Mouse (Mus musculus) forebrain, embryonic 16.5 days (tissue): ENCODE measurements around the gene Letm1. TPM values are rescaled to one million over a fixed set of nuclear protein-coding genes. Genes with fewer than 3 reads are reported as not detected.

ENCODE experiments used
- ATAC-seq: fragments of 200-750 bp; cut with Nextera tagmentation; 2 replicates; pipeline ENCODE4 v1.8.0; 2017; ENCODE audit warnings: mild to moderate bottlenecking, moderate library complexity
- H3K27ac ChIP-seq: fragments of 300-500 bp; sonication (generic); 2 replicates; pipeline ENCODE4 v1.5.1; 2014; ENCODE audit warnings: low read length, control low read depth
- H3K27me3 ChIP-seq: fragments of 300-500 bp; sonication (generic); replicated peaks from 2 replicates; pipeline ENCODE4 v1.6.1; 2014; ENCODE audit warnings: low read length; ENCODE audit not compliant: control insufficient read depth, insufficient read depth
- H3K36me3 ChIP-seq: fragments of 300-500 bp; sonication (generic); 2 replicates; pipeline ENCODE4 v1.6.1; 2014; ENCODE audit not compliant: control insufficient read depth, insufficient read depth
- H3K4me1 ChIP-seq: fragments of 300-500 bp; sonication (generic); replicated peaks from 2 replicates; pipeline ENCODE4 v1.6.1; 2014; ENCODE audit warnings: low read length; ENCODE audit not compliant: control insufficient read depth, insufficient read depth
- H3K4me2 ChIP-seq: fragments of 300-500 bp; sonication (generic); 2 replicates; pipeline ENCODE4 v1.6.1; 2014; ENCODE audit warnings: mild to moderate bottlenecking, low read length, control low read depth
- H3K4me3 ChIP-seq: fragments of 300-500 bp; sonication (generic); replicated peaks from 2 replicates; pipeline ENCODE4 v1.5.1; 2014; ENCODE audit warnings: mild to moderate bottlenecking, low read length, control low read depth
- H3K9ac ChIP-seq: fragments of 300-500 bp; sonication (generic); replicated peaks from 2 replicates; pipeline ENCODE4 v1.6.1; 2014; ENCODE audit warnings: low read depth, low read length, control low read depth
- H3K9me3 ChIP-seq: fragments of 300-500 bp; sonication (generic); 2 replicates; pipeline ENCODE4 v1.6.1; 2016; ENCODE audit warnings: low read length; ENCODE audit not compliant: control insufficient read depth
- WGBS: fragments of 180-500 bp; shearing (Covaris S2); extraction: QIAGEN DNeasy Blood & Tissue Kit; methylation state at CpG from one replicate; pipeline ENCODE4 v1.1.7; 2014; 5-methylcytosine and 5-hydroxymethylcytosine counted together
- polyA plus RNA-seq: library from polyadenylated mRNA; unstranded; fragments of >200 nt; fragmentation: Nextera tagmentation; extraction: Ambion mirVana; gene quantifications from 2 replicates; pipeline ENCODE4 v1.2.1, GENCODE M21; 2015

Letm1 gene
- polyA plus RNA-seq, 1 experiment from 2014 or later = 68.1 TPM

DNA sequence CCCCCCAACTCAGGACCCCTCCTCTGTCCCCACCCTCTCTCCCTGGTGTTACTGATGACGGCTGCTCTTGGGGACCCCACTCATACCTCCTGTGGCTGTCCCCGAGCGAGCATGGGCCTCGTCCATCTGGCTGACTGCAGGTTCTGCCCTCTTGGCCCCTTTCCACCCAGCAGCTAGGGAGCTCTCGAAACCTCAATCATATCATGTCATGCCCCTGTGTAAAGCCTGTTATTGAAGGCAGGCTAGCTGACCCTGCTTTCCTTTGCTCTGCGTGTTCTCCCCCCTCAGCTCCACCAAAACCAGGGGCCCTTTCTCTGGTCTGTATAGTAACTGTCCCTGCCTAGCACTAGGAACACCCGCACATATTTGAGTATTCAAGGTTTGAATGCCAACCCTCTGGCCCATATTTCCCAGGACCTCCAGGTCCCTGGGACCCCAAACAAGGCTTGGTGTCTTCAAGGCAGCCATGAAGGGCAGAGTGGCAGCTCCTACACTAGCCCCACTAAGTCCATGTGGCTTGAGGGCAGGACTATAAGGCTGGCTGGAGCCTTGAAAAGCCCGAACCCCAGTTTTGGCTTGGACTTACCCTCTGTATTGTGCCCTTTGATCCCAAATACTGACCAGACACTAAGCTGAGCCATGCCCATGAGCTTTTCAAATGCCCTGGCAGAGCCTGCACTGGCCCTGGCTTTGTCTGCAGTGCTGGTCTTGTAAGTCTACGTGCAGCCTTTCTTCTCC lies 76.8 kb downstream of the Letm1 start:
- H3K9ac ChIP-seq = no peak overlapping the region
- ATAC-seq = peak; percentile 34

DNA sequence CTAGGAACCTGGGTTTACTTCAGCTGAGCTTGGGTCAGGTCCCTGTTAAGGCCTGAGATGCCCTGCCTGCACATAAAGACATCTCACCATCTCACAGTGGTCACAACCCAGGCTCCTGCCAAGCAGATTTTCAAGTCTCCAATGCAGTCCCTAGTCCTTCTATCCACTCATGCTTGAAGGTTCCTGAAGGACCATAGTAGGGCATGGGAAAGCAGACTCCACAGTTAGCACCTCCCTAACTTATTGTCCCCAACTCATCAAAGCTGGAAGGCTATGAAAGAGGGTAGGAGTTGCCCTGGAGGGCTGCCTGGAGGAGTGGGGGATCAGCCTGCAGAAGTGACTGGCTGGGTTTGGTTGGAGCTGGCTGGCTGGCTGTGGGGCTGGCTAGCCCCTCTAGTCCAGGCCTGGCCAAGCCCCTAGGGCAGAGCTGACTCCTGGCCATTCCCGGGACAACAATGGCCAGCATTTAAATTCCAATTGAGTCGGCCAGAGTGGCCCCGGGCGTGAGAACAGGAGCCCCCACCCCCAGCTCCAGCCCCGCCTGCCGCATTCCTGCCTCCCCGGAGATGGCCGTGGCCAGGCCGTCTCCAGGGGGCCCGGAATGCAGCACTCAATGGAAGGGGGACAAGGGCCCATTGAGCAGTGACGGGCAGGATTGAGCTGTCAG lies 77.5 kb downstream of the Letm1 start:
- WGBS = 7% methylated on average over 11 of the region's 11 CpGs
- Histone ChIP-seq H3K4me3 (no peak overlapping the region), H3K4me2 (no peak overlapping the region), H3K36me3 (no peaks in the 10 kb centered on the region), H3K4me1 (peaks cover 16% of the 10 kb centered on the region), H3K27me3 (no peaks in the 10 kb centered on the region), H3K9me3 (no peaks in the 10 kb centered on the region), H3K9ac (no peak overlapping the region), H3K27ac (peak overlapping the region; percentile 71; the same call in 1 of the 2 replicates)
- peak; percentile 79 for ATAC-seq

More for the DNA sequence above, 76.8 kb downstream of the Letm1 start:
- Histone ChIP-seq H3K4me2 (no peak overlapping the region), H3K4me1 (peaks cover 15% of the 10 kb centered on the region), H3K4me3 (no peak overlapping the region), H3K36me3 (no peaks in the 10 kb centered on the region), H3K9me3 (no peaks in the 10 kb centered on the region), H3K27ac (peak overlapping the region; percentile 57), H3K27me3 (no peaks in the 10 kb centered on the region)
- 10% methylated on average over 9 of the region's 9 CpGs for WGBS

DNA sequence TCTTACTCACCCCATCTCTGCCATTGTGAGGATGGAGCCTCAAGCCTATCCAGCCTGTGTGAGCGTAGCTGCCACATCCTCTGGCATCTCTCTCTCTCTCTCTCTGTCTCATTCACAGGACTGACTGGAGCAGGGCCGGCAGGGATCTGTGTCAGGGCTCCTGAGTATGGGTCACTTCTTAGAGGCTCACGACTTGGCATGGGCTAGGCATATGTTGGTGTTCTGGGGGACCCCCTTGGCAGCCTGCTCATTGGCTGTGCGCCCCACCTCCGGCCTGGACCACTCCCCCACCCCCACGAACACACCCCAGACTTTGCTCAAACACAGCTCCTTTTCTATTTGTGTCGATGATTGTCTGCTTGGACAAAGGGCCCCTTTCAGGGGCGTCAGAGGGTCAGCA lies 78.6 kb downstream of the Letm1 start:
- Histone ChIP-seq H3K27ac (peak overlapping the region; percentile 71), H3K4me1 (peaks cover 22% of the 10 kb centered on the region), H3K36me3 (no peaks in the 10 kb centered on the region), H3K9ac (no peak overlapping the region), H3K9me3 (no peaks in the 10 kb centered on the region), H3K4me2 (no peak overlapping the region), H3K4me3 (no peak overlapping the region), H3K27me3 (no peaks in the 10 kb centered on the region)
- WGBS = 12% methylated on average over 8 of the region's 8 CpGs
- ATAC-seq = peak; percentile 53

DNA sequence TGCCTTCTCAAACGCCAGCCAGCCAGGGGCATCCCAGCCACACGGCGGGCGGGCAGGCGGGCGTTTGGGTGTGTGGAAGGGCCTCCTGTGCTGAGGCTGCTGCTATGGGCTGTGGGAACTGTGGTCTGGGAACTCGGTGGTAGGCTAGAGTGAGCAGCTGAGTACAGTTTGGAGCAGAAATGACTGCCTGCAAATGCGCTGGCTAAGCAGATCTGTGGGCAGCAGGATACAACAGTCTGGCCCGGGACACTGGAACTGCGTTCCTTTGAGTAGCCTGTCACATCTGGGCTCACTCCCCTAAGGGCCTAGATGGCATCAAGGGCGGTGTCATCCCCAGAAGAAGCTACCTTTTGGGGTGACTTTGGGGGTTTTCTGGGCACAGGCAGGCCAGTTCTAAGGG lies 80.8 kb downstream of the Letm1 start:
- Histone ChIP-seq H3K27me3 (no peaks in the 10 kb centered on the region), H3K4me1 (peaks cover 38% of the 10 kb centered on the region), H3K36me3 (no peaks in the 10 kb centered on the region), H3K4me2 (no peak overlapping the region), H3K9me3 (no peaks in the 10 kb centered on the region), H3K4me3 (no peak overlapping the region), H3K9ac (no peak overlapping the region), H3K27ac (no peak overlapping the region)
- WGBS = 80% methylated on average over 11 of the region's 11 CpGs
- ATAC-seq = no peak

DNA sequence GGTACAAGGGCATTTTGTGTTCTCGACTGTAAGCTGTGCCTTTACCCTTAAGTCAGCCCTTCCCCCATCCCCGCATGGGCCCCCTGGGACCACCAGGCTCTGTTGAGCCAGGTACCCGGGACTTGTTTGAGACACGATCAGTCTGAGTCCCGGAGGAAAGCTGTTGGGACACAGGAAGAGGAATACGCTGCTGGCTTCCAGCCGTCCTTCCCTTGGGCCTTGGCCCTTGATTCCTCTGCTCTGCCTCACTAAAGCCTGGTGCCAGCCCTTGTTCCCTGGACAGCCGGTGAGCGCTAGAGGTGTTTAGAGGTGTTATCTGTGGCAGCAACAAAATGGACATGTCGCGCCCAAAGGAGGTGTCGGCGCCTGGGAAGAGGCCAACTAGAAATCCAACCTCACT lies 82.6 kb downstream of the Letm1 start:
- no peak overlapping the region for H3K4me3 ChIP-seq
- H3K36me3 ChIP-seq = no peaks in the 10 kb centered on the region
- H3K27ac ChIP-seq = no peak overlapping the region; the same call in 1 of the 2 replicates
- H3K4me2 ChIP-seq = no peak overlapping the region
- ATAC-seq = no peak
- WGBS = 43% methylated on average over 13 of the region's 13 CpGs
- 0 out of 2 replicates have a peak, but pooled peaks cover 3% of the 10 kb centered on the region for H3K27me3 ChIP-seq
- no peak overlapping the region for H3K9ac ChIP-seq
- H3K9me3 ChIP-seq = no peaks in the 10 kb centered on the region
- H3K4me1 ChIP-seq = peaks cover 48% of the 10 kb centered on the region

DNA sequence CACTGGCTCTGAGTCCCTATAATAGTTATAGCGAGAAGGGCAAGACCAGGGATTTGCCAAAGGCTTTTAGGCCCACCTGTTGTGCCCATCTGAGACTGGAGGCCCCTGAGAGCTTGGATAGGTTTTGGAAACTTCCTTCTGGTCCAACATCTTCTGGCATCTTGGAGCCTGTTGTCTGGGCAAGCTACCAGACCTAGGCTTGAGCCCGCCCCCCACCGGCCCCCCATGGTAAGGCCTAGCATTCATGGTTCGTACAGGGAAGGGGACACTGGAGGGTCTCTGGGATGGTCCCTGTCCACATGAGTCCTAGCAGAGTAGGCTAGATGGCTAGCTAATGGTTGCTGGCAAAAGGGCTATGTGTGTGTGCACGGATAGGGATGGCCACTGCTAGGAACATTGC lies 83.9 kb downstream of the Letm1 start:
- H3K27ac ChIP-seq = peak overlapping the region; percentile 41; the same call in 1 of the 2 replicates
- 0 out of 2 replicates have a peak, but pooled peaks cover 6% of the 10 kb centered on the region for H3K27me3 ChIP-seq
- no peak overlapping the region for H3K9ac ChIP-seq
- peaks cover 47% of the 10 kb centered on the region for H3K4me1 ChIP-seq
- no peak overlapping the region for H3K4me2 ChIP-seq
- H3K4me3 ChIP-seq = no peak overlapping the region
- 45% methylated on average over 5 of the region's 5 CpGs for WGBS
- H3K36me3 ChIP-seq = no peaks in the 10 kb centered on the region
- H3K9me3 ChIP-seq = no peaks in the 10 kb centered on the region
- ATAC-seq = no peak

DNA sequence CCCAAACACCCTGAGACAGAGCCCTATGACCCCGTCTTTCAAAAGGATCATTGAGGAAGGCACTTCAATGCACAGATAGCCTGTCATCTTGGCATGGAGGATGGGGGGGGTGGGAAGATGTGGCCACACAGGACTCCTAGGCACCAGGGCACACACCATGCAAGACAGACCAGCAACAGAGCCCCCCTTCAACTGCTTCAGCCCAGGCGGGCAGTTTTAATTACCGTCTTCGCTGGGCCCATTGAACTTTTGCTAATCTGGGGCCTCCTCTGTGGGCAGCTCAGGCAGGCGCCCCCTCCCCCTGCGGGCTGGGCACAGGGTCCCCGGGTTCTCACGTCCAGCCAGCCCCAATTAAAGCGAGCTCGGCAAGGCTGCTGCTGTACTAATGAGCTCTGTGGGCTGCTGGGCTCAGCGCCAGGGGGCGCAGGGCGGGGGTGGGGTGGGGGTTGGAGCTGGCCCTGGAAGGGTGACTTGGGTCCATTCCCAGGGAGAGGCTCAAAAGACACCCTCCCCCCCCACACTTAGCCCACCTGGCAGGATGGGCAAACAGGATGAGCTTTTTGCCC lies 84.6 kb downstream of the Letm1 start:
- no peak overlapping the region for H3K9ac ChIP-seq
- ATAC-seq = peak; percentile 80
- H3K4me3 ChIP-seq = no peak overlapping the region
- no peak overlapping the region for H3K4me2 ChIP-seq
- H3K36me3 ChIP-seq = no peaks in the 10 kb centered on the region
- H3K27ac ChIP-seq = peak overlapping the region; percentile 41; the same call in 1 of the 2 replicates
- peaks cover 47% of the 10 kb centered on the region for H3K4me1 ChIP-seq
- under 1% methylated on average over 12 of the region's 13 CpGs for WGBS
- H3K9me3 ChIP-seq = no peaks in the 10 kb centered on the region
- 0 out of 2 replicates have a peak, but pooled peaks cover 6% of the 10 kb centered on the region for H3K27me3 ChIP-seq

DNA sequence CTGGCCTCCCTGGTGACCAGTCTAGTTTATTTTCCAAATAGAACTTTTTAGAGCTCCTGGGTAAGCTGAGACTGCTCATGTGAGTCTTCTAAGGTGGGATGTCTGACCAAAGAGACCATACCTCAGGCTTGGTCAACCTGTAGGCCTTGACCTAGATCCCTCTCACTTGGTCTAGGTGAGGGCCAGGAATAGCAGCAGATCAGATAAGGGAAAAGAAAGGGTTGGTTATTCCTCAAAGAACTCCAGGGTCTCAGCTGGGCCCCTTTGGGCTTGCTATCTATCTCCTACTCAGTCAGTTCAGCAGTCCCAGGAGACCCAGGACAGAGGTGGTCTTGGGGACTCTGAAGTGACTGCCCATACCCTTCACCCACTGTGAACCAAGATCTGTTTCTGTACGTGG lies 85.1 kb downstream of the Letm1 start:
- Histone ChIP-seq H3K4me1 (peaks cover 51% of the 10 kb centered on the region), H3K36me3 (no peaks in the 10 kb centered on the region), H3K4me3 (no peak overlapping the region), H3K27ac (0 out of 2 replicates have a peak overlapping the region, but pooled peaks have one; percentile 29), H3K4me2 (no peak overlapping the region), H3K9me3 (no peaks in the 10 kb centered on the region), H3K9ac (no peak overlapping the region), H3K27me3 (0 out of 2 replicates have a peak, but pooled peaks cover 6% of the 10 kb centered on the region)
- WGBS = 6% methylated on average over 1 of the region's 1 CpGs
- no peak for ATAC-seq

DNA sequence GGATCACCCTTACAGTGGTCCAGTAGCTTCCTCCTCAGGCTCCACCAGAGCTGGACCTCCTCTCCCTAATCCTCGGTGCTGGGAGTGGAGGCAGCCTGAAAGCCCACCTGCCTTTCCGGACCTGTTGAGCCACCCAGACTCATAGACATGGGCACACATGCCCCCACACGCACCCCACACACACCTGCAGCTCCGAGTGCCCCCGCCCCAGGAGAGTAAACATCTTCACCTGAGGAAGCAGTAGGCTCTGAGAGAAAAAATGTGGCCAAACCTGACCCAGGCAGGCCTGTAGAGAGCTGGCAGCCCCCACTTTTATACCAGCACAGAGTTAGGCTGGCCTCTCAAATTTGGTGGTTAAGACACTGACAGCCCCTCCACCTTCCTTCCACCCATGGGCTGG lies 86.2 kb downstream of the Letm1 start:
- no peak for ATAC-seq
- Histone ChIP-seq H3K9me3 (no peaks in the 10 kb centered on the region), H3K4me1 (peaks cover 57% of the 10 kb centered on the region), H3K27ac (no peak overlapping the region), H3K27me3 (0 out of 2 replicates have a peak, but pooled peaks cover 6% of the 10 kb centered on the region), H3K4me2 (no peak overlapping the region), H3K36me3 (no peaks in the 10 kb centered on the region), H3K4me3 (no peak overlapping the region), H3K9ac (no peak overlapping the region)
- 47% methylated on average over 5 of the region's 5 CpGs for WGBS
